Mouse (Mus musculus) liver, postnatal 0 days (tissue): ENCODE measurements at regions not wholly inside any gene's neighbourhood (a gene's known extent, or its start where the extent isn't known, plus 50 kb on each side); places are given as distances from the start of the nearest gene placed in this dataset.

Source experiments
- ATAC-seq: fragments of 200-750 bp; cut with Nextera tagmentation; 2 replicates; pipeline ENCODE4 v1.8.0; 2017; ENCODE audit warnings: mild to moderate bottlenecking, moderate library complexity
- DNase-seq: peaks from one replicate; pipeline ENCODE4 v3.0.0-alpha.2; 2016
- H3K27ac ChIP-seq: fragments of 300-500 bp; sonication (generic); 2 replicates; pipeline ENCODE4 v1.5.1; 2014; ENCODE audit warnings: antibody characterized with exemption, moderate library complexity, mild to moderate bottlenecking, low read depth
- H3K27me3 ChIP-seq: fragments of 300-500 bp; sonication (generic); 2 replicates; pipeline ENCODE4 v1.6.1; 2014; ENCODE audit warnings: low read length, control low read depth, mixed read lengths; ENCODE audit not compliant: insufficient read depth
- H3K36me3 ChIP-seq: fragments of 300-500 bp; sonication (generic); replicated peaks from 2 replicates; pipeline ENCODE4 v1.6.1; 2014; ENCODE audit warnings: mild to moderate bottlenecking, control low read depth, low read length, moderate library complexity, mixed read lengths; ENCODE audit not compliant: insufficient read depth
- H3K4me1 ChIP-seq: fragments of 300-500 bp; sonication (generic); 2 replicates; pipeline ENCODE4 v1.6.1; 2014; ENCODE audit warnings: antibody characterized with exemption, mild to moderate bottlenecking, control low read depth; ENCODE audit not compliant: insufficient read depth
- H3K4me2 ChIP-seq: fragments of 300-500 bp; sonication (generic); 2 replicates; pipeline ENCODE4 v1.6.1; 2014; ENCODE audit warnings: low read depth, mild to moderate bottlenecking, low read length, moderate library complexity, mixed read lengths
- H3K4me3 ChIP-seq: fragments of 300-500 bp; sonication (generic); 2 replicates; pipeline ENCODE4 v1.5.1; 2014; ENCODE audit warnings: low read depth, low read length
- H3K9ac ChIP-seq: fragments of 300-500 bp; sonication (generic); replicated peaks from 2 replicates; pipeline ENCODE4 v1.6.1; 2014; ENCODE audit warnings: mild to moderate bottlenecking, moderate library complexity
- H3K9me3 ChIP-seq: fragments of 300-500 bp; sonication (generic); 2 replicates; pipeline ENCODE4 v1.6.1; 2016; ENCODE audit warnings: mild to moderate bottlenecking, control low read depth, low read length, mixed read lengths
- CTCF ChIP-seq: sonication (generic); IDR thresholded peaks from 2 replicates; pipeline ENCODE4 v1.5.1; 2016; ENCODE audit warnings: antibody characterized with exemption, low read depth
- EP300 ChIP-seq: IDR thresholded peaks from 2 replicates; pipeline ENCODE4 v1.6.1; 2016; ENCODE audit warnings: antibody characterized with exemption, low read depth, mild to moderate bottlenecking
- WGBS: fragments of 180-500 bp; shearing (Covaris S2); extraction: QIAGEN DNeasy Blood & Tissue Kit; methylation state at CpG from one replicate; pipeline ENCODE4 v1.1.7; 2014; ENCODE audit not compliant: insufficient replicate concordance; 5-methylcytosine and 5-hydroxymethylcytosine counted together

DNA sequence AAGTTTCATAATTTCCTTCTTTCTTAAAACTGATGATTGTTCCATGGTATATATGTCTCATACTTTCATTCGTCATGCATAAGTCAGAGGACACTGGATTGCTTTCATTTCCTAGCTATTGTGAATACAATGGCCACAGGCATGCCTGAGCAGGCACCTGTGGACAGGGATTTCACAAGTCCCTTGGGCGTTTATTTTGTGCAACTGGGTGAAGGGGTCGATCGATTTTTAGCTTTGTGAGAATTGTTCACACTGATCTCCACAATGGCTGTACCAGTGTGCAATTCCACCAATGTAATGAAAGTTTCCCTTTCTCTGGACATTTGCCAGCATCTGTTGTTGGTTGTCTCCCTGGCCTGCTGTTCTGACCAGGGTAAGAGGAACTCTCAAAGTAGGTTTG is 405.2 kb upstream of the Hs6st1 start:
- H3K4me3 ChIP-seq = no peak overlapping the region
- TF ChIP-seq EP300 = no peak
- TF ChIP-seq CTCF = no peak
- DNase-seq (peak; percentile 27), ATAC-seq (peak; percentile 71)
- H3K4me1 ChIP-seq = no peaks in the 10 kb centered on the region
- no peaks in the 10 kb centered on the region for H3K27me3 ChIP-seq
- H3K4me2 ChIP-seq = no peak overlapping the region
- H3K9me3 ChIP-seq = 0 out of 2 replicates have a peak, but pooled peaks cover 3% of the 10 kb centered on the region
- no peak overlapping the region for H3K9ac ChIP-seq
- H3K36me3 ChIP-seq = no peaks in the 10 kb centered on the region
- WGBS = 68% methylated on average over 4 of the region's 4 CpGs
- H3K27ac ChIP-seq = no peak overlapping the region

GRCm38 (mm10) chr1:35673524-35673923 is 394.7 kb upstream of the Hs6st1 start:
- TF ChIP-seq CTCF = no peak
- no peak for TF ChIP-seq EP300
- Histone ChIP-seq H3K4me2 (no peak overlapping the region), H3K27ac (no peak overlapping the region), H3K9me3 (no peaks in the 10 kb centered on the region), H3K4me1 (no peaks in the 10 kb centered on the region), H3K36me3 (no peaks in the 10 kb centered on the region), H3K9ac (no peak overlapping the region), H3K4me3 (no peak overlapping the region), H3K27me3 (no peaks in the 10 kb centered on the region)
- no peak for DNase-seq
- 76% methylated on average over 4 of the region's 4 CpGs for whole genome bisulfite sequencing
- ATAC-seq = no peak

DNA sequence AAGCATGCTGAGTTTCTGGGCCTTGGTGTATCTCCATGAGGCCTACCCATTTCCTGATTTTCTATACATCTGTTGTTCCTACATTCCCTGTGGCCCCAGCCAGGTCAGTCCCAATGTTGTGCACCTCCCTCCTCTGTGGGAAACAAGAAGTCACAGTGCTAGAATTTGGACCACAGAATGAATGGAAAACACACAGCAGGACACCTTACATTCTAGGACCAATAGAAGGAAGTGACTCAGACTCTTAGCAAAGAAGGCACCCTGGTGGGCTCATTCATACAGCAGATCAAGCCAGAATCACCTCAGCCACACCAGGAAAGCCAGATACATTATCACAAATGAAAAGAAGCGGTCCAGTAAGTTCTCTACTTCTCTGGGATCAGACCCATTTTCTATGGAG is 394.2 kb upstream of the Hs6st1 start:
- Histone ChIP-seq H3K4me3 (no peak overlapping the region), H3K9me3 (no peaks in the 10 kb centered on the region), H3K4me1 (no peaks in the 10 kb centered on the region), H3K9ac (no peak overlapping the region), H3K4me2 (no peak overlapping the region), H3K36me3 (no peaks in the 10 kb centered on the region), H3K27ac (no peak overlapping the region), H3K27me3 (no peaks in the 10 kb centered on the region)
- DNase-seq (no peak), ATAC-seq (no peak)
- no peak for TF ChIP-seq CTCF
- TF ChIP-seq EP300 = no peak
- WGBS = 63% methylated on average over 1 of the region's 1 CpGs

DNA sequence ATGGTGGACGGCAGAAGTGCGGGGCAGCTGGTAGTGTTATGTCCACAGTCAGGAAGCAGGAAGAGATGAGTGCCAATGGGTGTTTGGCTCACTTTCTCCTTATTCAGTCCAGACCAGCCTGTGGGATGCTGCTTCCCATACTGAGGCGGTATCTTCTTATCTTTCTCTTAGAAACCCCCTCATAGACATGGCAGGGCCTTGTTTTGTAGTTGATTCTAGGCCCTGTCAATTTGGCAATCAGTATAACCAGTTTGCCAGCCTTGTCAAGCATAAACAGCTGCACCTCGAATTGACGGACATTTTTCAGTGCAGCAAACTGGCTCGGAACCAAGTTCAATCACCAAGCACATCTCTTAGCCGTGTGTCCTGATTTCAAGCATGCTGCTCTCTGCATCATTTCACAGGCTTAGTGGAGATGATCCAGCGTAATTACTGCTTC is 385.7 kb upstream of the Hs6st1 start:
- ATAC-seq (no peak), DNase-seq (no peak)
- Histone ChIP-seq H3K9ac (no peak overlapping the region), H3K27me3 (no peaks in the 10 kb centered on the region), H3K9me3 (no peaks in the 10 kb centered on the region), H3K4me1 (no peaks in the 10 kb centered on the region), H3K27ac (no peak overlapping the region), H3K36me3 (no peaks in the 10 kb centered on the region), H3K4me3 (no peak overlapping the region), H3K4me2 (no peak overlapping the region)
- 78% methylated on average over 8 of the region's 8 CpGs for WGBS
- TF ChIP-seq EP300 (no peak), CTCF (no peak)

DNA sequence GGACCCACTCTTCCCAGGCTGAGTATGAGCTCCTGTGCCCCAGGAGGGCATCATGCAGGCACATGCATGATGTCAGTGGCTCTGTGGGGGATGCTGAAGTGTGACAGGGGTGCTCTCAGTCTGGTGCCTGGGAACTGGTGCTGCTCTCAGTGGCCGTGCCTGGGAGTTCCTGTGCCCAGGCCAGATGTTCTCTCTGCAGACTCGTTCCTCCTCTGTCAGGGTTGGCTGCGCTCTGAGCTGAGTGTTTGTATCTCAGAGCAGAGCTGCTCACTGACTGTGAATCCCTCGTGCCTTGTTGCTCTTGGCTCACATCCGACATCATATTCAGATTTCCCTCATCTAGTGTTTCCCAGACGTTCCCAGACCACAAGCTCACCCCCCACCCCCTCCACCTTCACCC is 382.5 kb upstream of the Hs6st1 start:
- no peak for DNase-seq
- no peak for ATAC-seq
- no peak for TF ChIP-seq CTCF
- TF ChIP-seq EP300 = no peak
- Histone ChIP-seq H3K36me3 (no peaks in the 10 kb centered on the region), H3K4me3 (no peak overlapping the region), H3K4me1 (no peaks in the 10 kb centered on the region), H3K9me3 (no peaks in the 10 kb centered on the region), H3K27ac (no peak overlapping the region), H3K9ac (no peak overlapping the region), H3K4me2 (no peak overlapping the region), H3K27me3 (no peaks in the 10 kb centered on the region)
- WGBS = 44% methylated on average over 6 of the region's 6 CpGs

DNA sequence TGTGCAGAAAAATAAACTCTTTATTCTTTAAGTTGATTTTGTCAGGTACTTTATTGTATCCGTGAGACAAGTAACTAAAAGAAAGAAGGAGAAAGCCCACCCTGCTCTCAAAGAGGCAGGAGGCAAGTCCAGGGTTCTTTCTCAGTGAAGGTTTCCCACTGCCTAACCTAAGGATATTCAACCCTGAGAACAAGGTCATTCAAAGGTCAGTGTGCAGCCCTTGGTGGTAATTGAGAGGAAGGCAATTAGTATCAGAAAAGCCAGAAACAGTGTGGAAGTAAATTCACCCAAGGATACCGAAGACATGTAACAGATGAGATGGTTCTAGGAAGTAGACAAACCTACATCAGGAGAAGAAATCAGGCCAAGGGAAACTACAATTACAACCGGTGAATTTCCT is 373.9 kb upstream of the Hs6st1 start:
- Histone ChIP-seq H3K4me3 (no peak overlapping the region), H3K4me2 (no peak overlapping the region), H3K27me3 (no peaks in the 10 kb centered on the region), H3K9me3 (no peaks in the 10 kb centered on the region), H3K4me1 (no peaks in the 10 kb centered on the region), H3K36me3 (no peaks in the 10 kb centered on the region), H3K27ac (no peak overlapping the region), H3K9ac (no peak overlapping the region)
- DNase-seq (no peak), ATAC-seq (no peak)
- 64% methylated on average over 3 of the region's 3 CpGs for WGBS
- TF ChIP-seq CTCF (no peak), EP300 (no peak)
